Mouse (Mus musculus) neural tube, embryonic 12.5 days (tissue): Measurements from ENCODE around the gene Cnot6. TPM values are rescaled to one million over a fixed set of nuclear protein-coding genes. Genes with fewer than 3 reads are reported as not detected.

ENCODE experiments used
- ATAC-seq: fragments of 200-750 bp; cut with Nextera tagmentation; 2 replicates; pipeline ENCODE4 v1.8.0; 2017; ENCODE audit warnings: low read depth, mild to moderate bottlenecking, moderate TSS enrichment, moderate library complexity; ENCODE audit not compliant: low FRiP score
- H3K27ac ChIP-seq: fragments of 300-500 bp; sonication (generic); 2 replicates; pipeline ENCODE4 v1.5.1; 2016
- H3K27me3 ChIP-seq: fragments of 300-500 bp; sonication (generic); replicated peaks from 2 replicates; pipeline ENCODE4 v1.6.1; 2016; ENCODE audit warnings: mild to moderate bottlenecking
- H3K36me3 ChIP-seq: fragments of 300-500 bp; sonication (generic); 2 replicates; pipeline ENCODE4 v1.6.1; 2016; ENCODE audit warnings: mild to moderate bottlenecking
- H3K4me1 ChIP-seq: fragments of 300-500 bp; sonication (generic); 2 replicates; pipeline ENCODE4 v1.6.1; 2016
- H3K4me2 ChIP-seq: fragments of 300-500 bp; sonication (generic); replicated peaks from 2 replicates; pipeline ENCODE4 v1.6.1; 2016; ENCODE audit warnings: mild to moderate bottlenecking
- H3K4me3 ChIP-seq: fragments of 300-500 bp; sonication (generic); 2 replicates; pipeline ENCODE4 v1.5.1; 2016
- H3K9ac ChIP-seq: fragments of 300-500 bp; sonication (generic); 2 replicates; pipeline ENCODE4 v1.6.1; 2016; ENCODE audit warnings: mild to moderate bottlenecking
- H3K9me3 ChIP-seq: fragments of 300-500 bp; sonication (generic); 2 replicates; pipeline ENCODE4 v1.6.1; 2016; ENCODE audit warnings: mild to moderate bottlenecking
- WGBS: fragments of 180-500 bp; shearing (Covaris S2); methylation state at CpG from one replicate; pipeline ENCODE4 v1.1.7; 2016; 5-methylcytosine and 5-hydroxymethylcytosine counted together
- polyA plus RNA-seq: library from polyadenylated mRNA; unstranded; fragments of >200 nt; fragmentation: Nextera tagmentation; extraction: Ambion mirVana; gene quantifications from 2 replicates; pipeline ENCODE4 v1.2.1, GENCODE M21; 2016

Gene Cnot6
- polyA plus RNA-seq, 1 experiment from 2014 or later = 82.9 TPM

DNA sequence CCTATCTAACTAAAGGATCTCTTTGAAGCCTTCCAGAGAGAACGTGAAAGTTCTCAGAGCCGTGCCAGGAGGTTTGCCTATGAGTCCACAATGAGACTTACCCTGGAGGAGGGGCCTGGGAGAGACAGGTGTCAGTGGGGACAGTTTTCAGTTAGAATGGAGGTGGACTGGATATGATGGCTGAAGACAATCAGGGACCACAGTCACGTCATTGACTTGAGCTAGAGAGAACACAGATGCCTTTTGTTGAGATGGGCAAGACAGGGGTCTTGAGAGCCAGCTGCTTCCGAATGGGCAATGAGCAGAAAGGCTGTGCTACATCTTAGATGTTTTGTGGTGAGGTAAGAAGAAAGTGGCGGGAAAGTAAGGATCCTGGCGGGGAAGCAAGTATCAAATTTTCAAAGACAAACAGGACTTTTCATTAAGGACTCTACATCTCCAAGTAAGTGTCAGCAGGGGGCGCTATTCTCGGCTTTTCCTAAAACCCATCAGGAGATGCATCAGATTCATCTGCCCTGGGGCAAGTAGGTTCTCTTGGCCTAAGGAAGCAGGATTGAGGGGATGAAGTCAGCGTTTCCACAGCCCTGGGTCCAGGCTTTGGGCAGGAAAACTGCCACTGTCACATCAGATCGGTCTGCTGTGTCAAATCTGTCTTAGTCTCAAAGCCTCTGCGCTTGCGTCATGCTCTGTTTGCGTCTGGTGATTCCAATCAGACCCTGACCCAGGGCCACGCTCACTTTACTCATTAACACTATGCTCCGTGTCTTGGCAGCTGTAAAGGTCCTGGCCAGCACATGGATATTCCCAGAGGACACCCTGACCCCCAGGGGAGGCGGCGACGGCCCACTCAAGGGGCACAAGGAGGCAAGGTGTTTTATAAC, 62.2 kb downstream of the Cnot6 start:
- H3K4me2 ChIP-seq = no peak overlapping the region
- H3K9ac ChIP-seq = no peak overlapping the region
- no peak overlapping the region for H3K4me3 ChIP-seq
- H3K4me1 ChIP-seq = peaks cover 7% of the 10 kb centered on the region; the same call in 1 of the 2 replicates
- no peak for ATAC-seq
- H3K27me3 ChIP-seq = no peaks in the 10 kb centered on the region
- 63% methylated on average over 18 of the region's 18 CpGs for WGBS
- no peak overlapping the region for H3K27ac ChIP-seq
- no peaks in the 10 kb centered on the region for H3K36me3 ChIP-seq
- no peaks in the 10 kb centered on the region for H3K9me3 ChIP-seq

DNA sequence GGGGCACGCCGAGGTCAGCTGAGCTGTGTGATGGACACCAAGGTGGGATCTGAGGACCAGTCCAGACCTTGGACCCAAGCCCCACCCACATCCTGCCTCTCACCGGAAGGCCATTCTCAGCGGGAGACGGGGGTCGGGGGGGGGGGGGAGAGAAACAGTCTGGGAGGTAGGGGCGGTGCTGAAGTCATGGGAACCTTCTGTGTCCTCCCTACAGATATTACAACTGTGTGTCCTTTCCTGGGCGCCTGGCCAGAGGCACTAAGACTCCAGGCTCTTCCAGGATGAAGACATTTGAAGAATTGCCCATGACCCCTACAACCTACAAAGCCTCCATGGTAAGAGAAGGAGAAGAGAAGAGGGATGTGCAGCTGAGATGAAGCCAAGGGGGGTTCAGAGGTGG, 66.8 kb downstream of the Cnot6 start:
- no peaks in the 10 kb centered on the region for H3K9me3 ChIP-seq
- WGBS = 59% methylated on average over 8 of the region's 8 CpGs
- H3K27me3 ChIP-seq = no peaks in the 10 kb centered on the region
- H3K4me3 ChIP-seq = no peak overlapping the region
- no peak overlapping the region for H3K9ac ChIP-seq
- no peak overlapping the region for H3K27ac ChIP-seq
- no peaks in the 10 kb centered on the region for H3K36me3 ChIP-seq
- no peak overlapping the region for H3K4me2 ChIP-seq
- no peak for ATAC-seq
- no peaks in the 10 kb centered on the region for H3K4me1 ChIP-seq

DNA sequence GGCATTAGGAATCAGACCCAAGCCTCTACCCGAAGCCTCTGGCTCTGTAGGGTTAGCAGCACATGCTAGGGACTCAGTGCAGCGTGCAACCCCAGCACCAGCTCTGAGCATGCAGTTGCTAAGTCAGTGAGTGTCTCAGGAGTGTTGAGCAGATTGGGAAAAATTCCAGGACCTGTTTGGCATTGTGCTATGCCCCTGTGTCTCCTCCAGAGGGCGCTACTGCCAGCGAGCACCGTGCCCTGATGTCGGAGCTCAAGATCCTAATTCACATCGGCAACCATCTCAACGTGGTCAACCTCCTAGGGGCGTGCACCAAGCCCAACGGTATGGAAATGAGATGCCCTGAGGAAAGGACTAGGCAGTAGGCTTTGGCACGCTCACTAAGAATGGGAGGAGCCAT, 76.1 kb downstream of the Cnot6 start:
- peaks cover 59% of the 10 kb centered on the region for H3K27me3 ChIP-seq

DNA sequence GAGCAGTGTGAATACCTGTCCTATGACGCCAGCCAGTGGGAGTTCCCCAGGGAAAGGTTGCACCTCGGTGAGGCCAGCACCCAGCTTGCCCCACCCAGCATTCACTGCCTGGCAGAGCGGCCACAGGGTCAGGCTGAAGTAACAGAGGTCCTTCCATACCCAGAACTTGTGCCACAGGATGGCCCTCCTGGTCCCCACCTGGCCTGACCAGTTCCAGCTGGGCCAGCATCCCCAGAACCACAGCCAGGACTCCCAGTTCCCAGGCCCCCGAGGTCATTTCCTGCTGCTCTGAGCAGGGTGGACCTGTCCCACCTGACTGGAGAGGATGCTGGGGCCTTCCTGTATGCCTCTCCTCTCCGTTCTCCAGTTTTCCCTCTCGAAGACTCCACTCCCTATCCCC, 76.9 kb downstream of the Cnot6 start:
- Histone ChIP-seq H3K9me3 (no peaks in the 10 kb centered on the region), H3K4me1 (peaks cover 7% of the 10 kb centered on the region; the same call in 1 of the 2 replicates), H3K9ac (no peak overlapping the region), H3K4me3 (no peak overlapping the region), H3K4me2 (no peak overlapping the region), H3K27ac (no peak overlapping the region), H3K27me3 (peaks cover 59% of the 10 kb centered on the region), H3K36me3 (no peaks in the 10 kb centered on the region)
- ATAC-seq = no peak
- 76% methylated on average over 6 of the region's 6 CpGs for WGBS

More for the DNA sequence above, 76.1 kb downstream of the Cnot6 start:
- Histone ChIP-seq H3K4me1 (peaks cover 7% of the 10 kb centered on the region; the same call in 1 of the 2 replicates), H3K36me3 (no peaks in the 10 kb centered on the region), H3K9me3 (no peaks in the 10 kb centered on the region), H3K4me3 (no peak overlapping the region), H3K9ac (no peak overlapping the region), H3K27ac (no peak overlapping the region), H3K4me2 (peak overlapping the region; percentile 24)
- WGBS = 2% methylated on average over 11 of the region's 11 CpGs
- peak; percentile 35; the same call in 1 of the 2 replicates for ATAC-seq

DNA sequence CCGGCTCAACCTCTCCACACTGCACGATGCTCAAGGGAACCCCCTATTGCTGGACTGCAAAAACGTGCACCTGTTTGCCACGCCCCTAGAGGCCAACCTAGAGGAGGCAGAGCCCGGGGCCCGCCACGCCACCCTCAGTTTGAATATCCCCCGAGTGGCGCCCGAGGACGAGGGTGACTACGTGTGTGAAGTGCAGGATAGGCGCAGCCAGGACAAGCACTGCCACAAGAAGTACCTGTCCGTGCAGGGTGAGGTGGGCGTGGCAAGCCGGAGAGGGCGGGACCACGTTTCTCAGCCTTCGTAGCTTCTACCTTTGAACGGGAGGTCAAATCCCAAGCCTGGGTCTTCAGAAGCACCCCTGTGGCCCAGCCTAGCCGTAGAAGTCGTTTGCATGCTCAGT, 78.4 kb downstream of the Cnot6 start:
- H3K27me3 ChIP-seq = peaks cover 59% of the 10 kb centered on the region
- H3K9me3 ChIP-seq = no peaks in the 10 kb centered on the region
- 5% methylated on average over 22 of the region's 22 CpGs for WGBS
- no peak overlapping the region for H3K27ac ChIP-seq
- H3K36me3 ChIP-seq = no peaks in the 10 kb centered on the region
- H3K4me2 ChIP-seq = peak overlapping the region; percentile 39
- H3K4me3 ChIP-seq = no peak overlapping the region
- ATAC-seq = no peak
- H3K4me1 ChIP-seq = peaks cover 7% of the 10 kb centered on the region; the same call in 1 of the 2 replicates
- H3K9ac ChIP-seq = no peak overlapping the region

DNA sequence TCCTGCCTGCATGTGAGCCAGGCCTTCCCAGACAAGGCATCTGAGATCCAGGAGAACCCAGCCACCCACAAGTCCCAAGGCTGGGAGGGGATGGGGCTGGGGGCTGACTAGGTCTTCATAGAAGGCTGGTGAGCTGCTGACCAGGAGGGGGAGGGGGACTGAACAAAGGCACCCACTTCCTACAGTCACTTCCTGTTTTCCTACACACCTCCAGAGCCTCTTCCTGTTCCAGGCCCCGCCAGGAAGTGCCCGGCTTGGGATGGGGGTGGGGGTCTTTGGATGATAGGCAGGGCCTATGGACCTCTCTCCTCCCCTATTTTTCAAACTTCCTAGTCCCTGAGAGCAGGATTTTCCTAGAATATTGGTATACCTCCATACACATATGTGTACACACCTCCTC, 80.3 kb downstream of the Cnot6 start:
- Histone ChIP-seq H3K27ac (no peak overlapping the region), H3K4me2 (no peak overlapping the region), H3K27me3 (peaks cover 55% of the 10 kb centered on the region), H3K4me1 (peaks cover 7% of the 10 kb centered on the region; the same call in 1 of the 2 replicates), H3K9ac (no peak overlapping the region), H3K9me3 (no peaks in the 10 kb centered on the region), H3K4me3 (no peak overlapping the region), H3K36me3 (no peaks in the 10 kb centered on the region)
- 81% methylated on average over 2 of the region's 2 CpGs for WGBS
- no peak for ATAC-seq

DNA sequence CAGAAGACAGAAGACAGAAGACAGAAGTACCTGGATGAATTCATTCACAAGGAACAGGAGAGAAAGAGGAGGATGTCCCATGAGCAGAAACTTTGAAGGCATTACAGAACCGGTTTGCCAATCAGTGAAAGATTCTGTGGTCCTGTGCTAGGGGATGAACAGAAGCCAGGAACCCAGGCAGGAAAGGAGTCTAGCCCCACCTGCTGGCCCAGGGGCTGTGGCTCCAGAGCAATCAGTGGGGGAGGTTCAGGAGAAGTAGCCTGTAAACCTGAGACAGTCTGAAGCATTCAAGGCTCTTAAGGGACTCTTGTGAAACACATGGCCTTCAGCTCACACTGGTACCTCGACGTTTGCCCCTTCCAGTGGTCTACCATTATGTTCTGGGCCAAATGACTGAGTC, 81.4 kb downstream of the Cnot6 start:
- H3K36me3 ChIP-seq = no peaks in the 10 kb centered on the region
- H3K4me2 ChIP-seq = no peak overlapping the region
- 34% methylated on average over 3 of the region's 3 CpGs for WGBS
- no peak overlapping the region for H3K27ac ChIP-seq
- H3K4me1 ChIP-seq = peaks cover 7% of the 10 kb centered on the region; the same call in 1 of the 2 replicates
- H3K9me3 ChIP-seq = no peaks in the 10 kb centered on the region
- H3K27me3 ChIP-seq = peaks cover 44% of the 10 kb centered on the region
- H3K9ac ChIP-seq = no peak overlapping the region
- no peak overlapping the region for H3K4me3 ChIP-seq
- no peak for ATAC-seq

DNA sequence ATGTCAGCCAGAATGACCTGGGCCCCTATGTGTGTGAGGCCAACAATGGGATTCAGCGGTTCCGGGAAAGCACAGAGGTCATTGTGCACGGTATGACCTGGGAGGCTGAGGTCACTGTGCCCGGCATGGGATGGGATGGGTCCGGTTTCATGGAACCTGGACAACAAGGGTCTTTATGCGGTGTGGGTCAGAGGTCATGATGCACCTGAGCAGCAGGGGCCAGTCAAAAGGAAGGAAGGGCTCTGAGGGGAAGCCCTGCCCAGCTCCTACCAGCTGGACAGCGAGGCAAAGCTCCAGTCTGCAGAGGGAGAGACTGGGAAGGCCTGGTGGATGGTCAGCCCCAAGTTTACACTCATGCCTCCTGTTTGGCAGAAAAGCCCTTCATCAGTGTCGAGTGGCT, 85.8 kb downstream of the Cnot6 start:
- Histone ChIP-seq H3K4me3 (no peak overlapping the region), H3K4me1 (no peaks in the 10 kb centered on the region), H3K27me3 (0 out of 2 replicates have a peak, but pooled peaks cover under 1% of the 10 kb centered on the region), H3K9ac (no peak overlapping the region), H3K9me3 (no peaks in the 10 kb centered on the region), H3K4me2 (no peak overlapping the region), H3K27ac (no peak overlapping the region), H3K36me3 (no peaks in the 10 kb centered on the region)
- 77% methylated on average over 8 of the region's 8 CpGs for WGBS
- ATAC-seq = no peak

DNA sequence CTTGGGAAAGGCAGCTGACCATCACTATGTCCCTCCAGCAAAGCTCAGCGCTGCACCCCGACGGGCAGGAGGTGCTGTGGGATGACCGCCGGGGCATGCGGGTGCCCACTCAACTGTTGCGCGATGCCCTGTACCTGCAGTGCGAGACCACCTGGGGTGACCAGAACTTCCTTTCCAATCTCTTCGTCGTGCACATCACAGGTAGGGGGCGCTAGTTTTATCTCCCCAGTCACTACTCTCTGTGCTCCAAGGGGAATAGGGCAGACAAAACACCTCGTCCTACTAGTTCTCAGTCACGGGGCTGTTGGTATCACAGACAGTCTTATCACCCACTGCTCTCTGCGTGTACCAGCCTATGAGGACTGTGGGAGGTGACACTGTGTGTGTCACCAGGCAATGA, 86.7 kb downstream of the Cnot6 start:
- Histone ChIP-seq H3K4me3 (no peak overlapping the region), H3K36me3 (no peaks in the 10 kb centered on the region), H3K9me3 (no peaks in the 10 kb centered on the region), H3K4me1 (no peaks in the 10 kb centered on the region), H3K27me3 (no peaks in the 10 kb centered on the region), H3K27ac (no peak overlapping the region), H3K9ac (no peak overlapping the region), H3K4me2 (no peak overlapping the region)
- ATAC-seq = no peak
- 66% methylated on average over 15 of the region's 15 CpGs for WGBS

DNA sequence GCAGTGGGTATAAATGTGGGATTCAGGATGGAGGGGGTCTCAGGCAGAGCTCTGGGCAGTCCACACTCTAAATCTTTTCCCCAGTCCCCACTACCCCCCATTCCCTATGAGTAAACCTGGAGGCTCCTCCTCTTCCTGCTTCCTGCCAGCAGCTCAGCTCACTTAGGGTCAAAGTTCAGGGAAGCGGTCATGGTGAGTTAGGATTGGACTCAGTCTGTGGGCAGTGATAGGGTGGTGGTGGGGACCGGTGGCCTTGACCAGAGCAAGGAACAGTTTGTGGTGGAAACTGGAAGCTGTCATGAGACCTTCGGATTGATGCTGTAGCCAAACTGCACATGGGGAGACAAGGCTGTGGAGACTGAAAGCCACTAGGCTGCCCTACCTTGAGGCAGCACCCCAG, 88.4 kb downstream of the Cnot6 start:
- Histone ChIP-seq H3K27ac (no peak overlapping the region), H3K27me3 (no peaks in the 10 kb centered on the region), H3K9ac (no peak overlapping the region), H3K36me3 (no peaks in the 10 kb centered on the region), H3K9me3 (no peaks in the 10 kb centered on the region), H3K4me2 (no peak overlapping the region), H3K4me1 (no peaks in the 10 kb centered on the region), H3K4me3 (no peak overlapping the region)
- ATAC-seq = no peak
- WGBS = 91% methylated on average over 3 of the region's 3 CpGs

DNA sequence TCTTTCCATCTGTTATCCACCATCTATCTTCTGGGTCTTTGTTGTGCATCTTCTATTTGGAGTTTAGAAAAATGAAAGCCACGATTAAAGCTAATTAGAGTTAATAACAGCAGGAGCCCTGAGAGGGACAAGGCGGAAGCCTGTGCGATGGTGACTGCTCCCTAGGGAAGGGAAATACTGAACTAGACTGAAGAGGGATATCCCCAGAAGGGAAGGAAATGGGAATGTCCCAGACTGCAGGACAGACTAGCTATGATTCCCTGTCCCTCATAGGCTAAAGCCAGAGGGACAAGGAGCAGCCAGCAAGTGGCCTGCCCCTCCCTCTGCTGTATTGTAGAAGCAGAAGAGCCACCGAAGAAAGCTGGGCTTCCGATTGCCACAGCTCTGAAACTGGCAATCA, 90.6 kb downstream of the Cnot6 start:
- 85% methylated on average over 5 of the region's 5 CpGs for WGBS
- Histone ChIP-seq H3K9ac (no peak overlapping the region), H3K4me3 (no peak overlapping the region), H3K27ac (no peak overlapping the region), H3K36me3 (no peaks in the 10 kb centered on the region), H3K4me1 (no peaks in the 10 kb centered on the region), H3K9me3 (no peaks in the 10 kb centered on the region), H3K4me2 (no peak overlapping the region), H3K27me3 (no peaks in the 10 kb centered on the region)
- no peak for ATAC-seq
